Mouse (Mus musculus) E14TG2a.4 (cell line): ENCODE results near the gene Srgap2.
A peak's percentile ranks its signal among the peaks of the same experiment; 100 is the strongest.

Experiments used
- H3K27me3 ChIP-seq: 2 replicates; pipeline ENCODE4 v1.6.1; 2014; ENCODE audit warnings: low read length, control low read depth; ENCODE audit not compliant: insufficient read depth
- H3K36me3 ChIP-seq: 2 replicates; pipeline ENCODE4 v1.6.1; 2014; ENCODE audit warnings: low read length, control low read depth; ENCODE audit not compliant: insufficient read depth
- H3K4me1 ChIP-seq: replicated peaks from 2 replicates; pipeline ENCODE4 v1.6.1; 2014; ENCODE audit warnings: low read depth, low read length, control low read depth
- H3K4me3 ChIP-seq: replicated peaks from 2 replicates; pipeline ENCODE4 v1.5.1; 2014; ENCODE audit warnings: mild to moderate bottlenecking, low read length
- H3K9me3 ChIP-seq: 2 replicates; pipeline ENCODE4 v1.6.1; 2014; ENCODE audit warnings: low read length, control low read depth
- CTCF ChIP-seq: conservative IDR thresholded peaks from 2 replicates; pipeline ENCODE4 v1.5.1; 2014; ENCODE audit warnings: low read length
- NANOG ChIP-seq: IDR thresholded peaks from 2 replicates; pipeline ENCODE4 v1.6.1; 2014; ENCODE audit warnings: borderline replicate concordance, low read length, mixed read lengths
- POU5F1 ChIP-seq: IDR thresholded peaks from 2 replicates; pipeline ENCODE4 v1.6.1; 2014; ENCODE audit warnings: low read length, borderline replicate concordance

Gene Srgap2

GRCm38 (mm10) chr1:131553428-131553827 lies 26.3 kb upstream of the Srgap2 start:
- TF ChIP-seq NANOG (no peak), POU5F1 (no peak), CTCF (no peak)
- Histone ChIP-seq H3K36me3 (no peaks in the 10 kb centered on the region), H3K4me1 (peaks cover 36% of the 10 kb centered on the region), H3K27me3 (no peaks in the 10 kb centered on the region), H3K4me3 (no peak overlapping the region), H3K9me3 (peaks cover 5% of the 10 kb centered on the region)

GRCm38 (mm10) chr1:131551956-131552355 lies 24.8 kb upstream of the Srgap2 start:
- H3K9me3 ChIP-seq = no peaks in the 10 kb centered on the region
- no peaks in the 10 kb centered on the region for H3K36me3 ChIP-seq
- no peaks in the 10 kb centered on the region for H3K27me3 ChIP-seq
- TF ChIP-seq POU5F1 = no peak
- no peak for TF ChIP-seq CTCF
- TF ChIP-seq NANOG = no peak
- no peak overlapping the region for H3K4me3 ChIP-seq
- peaks cover 35% of the 10 kb centered on the region for H3K4me1 ChIP-seq

DNA sequence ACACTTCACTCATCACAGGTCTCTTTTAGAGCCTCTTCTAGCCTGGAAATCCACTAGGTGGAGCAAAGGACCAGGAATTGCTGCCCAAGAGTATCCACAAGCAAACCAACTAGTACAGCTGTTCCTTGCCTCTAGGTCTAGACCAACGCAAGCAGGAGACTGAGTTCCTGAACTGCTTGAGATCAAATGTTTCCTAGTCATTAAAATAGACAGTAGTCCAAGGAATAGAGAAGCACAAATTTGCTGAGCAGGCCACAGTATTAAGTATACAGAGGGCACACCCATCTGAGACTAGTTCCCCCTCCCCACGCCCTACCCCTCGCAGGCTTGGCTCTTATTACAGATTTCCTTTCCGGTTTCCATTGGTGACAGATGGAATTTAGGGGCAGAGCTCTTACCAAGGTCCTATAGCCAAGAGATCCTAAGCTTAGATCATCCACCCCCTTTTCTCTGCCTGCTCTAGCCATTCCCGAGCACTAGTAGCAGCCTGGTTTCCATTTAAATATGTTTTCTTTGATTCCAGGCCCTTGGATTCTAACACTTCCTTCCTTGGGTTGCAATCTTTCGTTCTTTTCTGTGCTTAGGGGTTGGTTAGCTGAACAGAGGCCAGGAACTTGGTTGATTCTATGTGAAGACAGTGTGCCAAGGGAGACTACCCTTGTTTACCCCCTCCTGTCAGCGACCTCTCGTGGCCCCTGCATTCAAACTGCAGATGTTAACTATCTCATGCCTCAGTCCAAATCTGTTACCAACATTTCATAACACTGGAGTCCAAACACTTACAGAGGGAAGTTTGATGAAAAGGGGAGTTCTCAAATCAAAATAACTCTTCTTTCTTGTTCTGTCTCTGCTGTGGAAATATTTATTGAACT lies 21.6 kb upstream of the Srgap2 start:
- H3K27me3 ChIP-seq = no peaks in the 10 kb centered on the region

DNA sequence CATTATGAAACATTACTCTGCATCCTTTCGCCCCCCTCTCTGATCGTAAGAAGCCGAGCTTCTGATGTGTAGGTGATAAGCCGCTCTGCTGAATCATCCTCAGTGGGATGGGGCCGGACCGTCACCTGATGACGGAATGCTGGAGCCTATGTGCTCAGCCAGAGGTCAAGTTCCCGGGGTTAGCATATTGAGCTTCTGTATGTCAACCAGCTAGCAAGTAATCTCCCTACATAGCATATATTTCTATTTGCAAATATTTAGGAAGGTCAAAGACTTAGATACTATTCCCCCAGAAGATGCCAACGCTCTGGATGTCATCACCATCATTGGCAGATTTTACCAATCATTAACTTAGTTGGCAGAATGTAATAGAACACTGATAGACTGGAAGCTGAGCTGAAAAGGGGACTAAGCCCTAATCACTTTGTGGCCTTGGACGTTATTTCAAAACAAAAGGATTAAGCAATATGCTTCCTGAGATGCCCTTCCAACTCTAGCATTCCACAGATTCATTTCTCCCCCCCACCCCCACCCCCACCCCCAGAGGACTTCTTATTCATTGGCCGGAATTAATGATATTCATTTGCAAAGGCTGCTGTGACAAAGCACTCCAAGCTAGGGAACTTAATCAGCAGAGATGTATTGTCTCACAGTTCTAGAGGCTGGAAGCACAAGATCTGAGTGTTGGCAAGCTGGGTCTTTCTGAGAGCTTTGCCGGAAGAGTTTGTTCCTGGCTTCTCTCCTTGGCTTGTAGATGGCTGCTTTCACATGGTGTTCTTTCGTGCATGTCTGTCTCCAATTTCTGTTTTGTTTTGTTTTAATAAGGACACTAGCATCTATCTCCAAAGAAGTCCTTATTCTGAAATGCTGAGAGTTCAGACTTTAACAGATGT lies 19.9 kb upstream of the Srgap2 start:
- H3K36me3 ChIP-seq = no peaks in the 10 kb centered on the region
- TF ChIP-seq CTCF (no peak), POU5F1 (no peak), NANOG (no peak)
- no peak overlapping the region for H3K4me3 ChIP-seq
- H3K4me1 ChIP-seq = peaks cover 23% of the 10 kb centered on the region
- no peaks in the 10 kb centered on the region for H3K9me3 ChIP-seq
- H3K27me3 ChIP-seq = no peaks in the 10 kb centered on the region

More for the DNA sequence above, 21.6 kb upstream of the Srgap2 start:
- Histone ChIP-seq H3K36me3 (no peaks in the 10 kb centered on the region), H3K4me1 (peaks cover 28% of the 10 kb centered on the region), H3K4me3 (no peak overlapping the region), H3K9me3 (no peaks in the 10 kb centered on the region)
- TF ChIP-seq CTCF (0 out of 2 replicates have a peak, but pooled peaks have one; percentile 7), POU5F1 (no peak), NANOG (no peak)

DNA sequence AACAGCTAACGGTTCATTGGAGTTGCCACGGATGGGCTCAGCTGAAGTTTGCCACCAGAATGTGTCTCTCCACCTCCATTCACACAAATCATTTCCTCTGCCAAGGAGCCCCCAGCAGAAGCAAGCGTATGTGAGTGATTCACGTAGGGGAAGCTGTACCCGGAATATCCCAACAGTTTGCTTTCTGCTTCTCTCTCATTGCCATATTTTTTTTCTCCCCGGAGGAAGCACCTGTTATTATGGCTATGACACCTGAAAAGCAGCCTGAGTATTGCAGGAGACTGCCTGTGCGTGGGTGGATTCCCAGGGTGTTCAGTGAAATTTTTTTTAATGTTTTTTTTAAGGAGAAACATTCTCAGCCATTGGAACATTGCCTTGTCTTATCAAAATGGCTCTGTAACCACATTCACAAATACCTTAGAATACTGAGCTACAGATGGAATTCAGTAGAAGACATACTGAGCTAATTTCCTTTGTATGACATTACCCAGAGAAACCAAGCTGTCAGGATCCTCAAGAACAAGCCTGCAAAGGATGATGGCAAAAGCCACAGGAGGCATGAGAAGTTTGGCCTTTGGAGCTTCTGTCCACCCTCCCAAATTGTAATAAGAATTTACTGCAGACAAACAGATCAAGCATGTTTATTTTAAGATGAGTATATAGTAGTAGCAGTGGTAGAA lies 16.9 kb upstream of the Srgap2 start:
- no peak for TF ChIP-seq CTCF
- TF ChIP-seq NANOG = no peak
- TF ChIP-seq POU5F1 = no peak
- H3K4me1 ChIP-seq = peaks cover 22% of the 10 kb centered on the region
- no peaks in the 10 kb centered on the region for H3K27me3 ChIP-seq
- H3K36me3 ChIP-seq = peaks cover 6% of the 10 kb centered on the region; the same call in 1 of the 2 replicates
- H3K4me3 ChIP-seq = no peak overlapping the region
- no peaks in the 10 kb centered on the region for H3K9me3 ChIP-seq

- Histone ChIP-seq H3K4me1 (peaks cover 4% of the 10 kb centered on the region), H3K4me3 (no peak overlapping the region), H3K9me3 (no peaks in the 10 kb centered on the region), H3K27me3 (no peaks in the 10 kb centered on the region), H3K36me3 (peaks cover 13% of the 10 kb centered on the region)
- TF ChIP-seq NANOG (no peak), CTCF (no peak), POU5F1 (no peak)
These were observed 14.8 kb upstream of the Srgap2 start for GRCm38 (mm10) chr1:131541903-131542302.

GRCm38 (mm10) chr1:131541431-131541830 lies 14.3 kb upstream of the Srgap2 start:
- Histone ChIP-seq H3K27me3 (no peaks in the 10 kb centered on the region), H3K4me1 (no peaks in the 10 kb centered on the region), H3K9me3 (no peaks in the 10 kb centered on the region), H3K4me3 (no peak overlapping the region), H3K36me3 (peaks cover 18% of the 10 kb centered on the region)
- TF ChIP-seq CTCF (no peak), POU5F1 (no peak), NANOG (no peak)

GRCm38 (mm10) chr1:131540795-131541194 lies 13.6 kb upstream of the Srgap2 start:
- H3K9me3 ChIP-seq = no peaks in the 10 kb centered on the region
- H3K4me3 ChIP-seq = no peak overlapping the region
- TF ChIP-seq NANOG (no peak), CTCF (no peak), POU5F1 (no peak)

More at GRCm38 (mm10) chr1:131540795-131541194, 13.6 kb upstream of the Srgap2 start:
- H3K27me3 ChIP-seq = no peaks in the 10 kb centered on the region
- H3K4me1 ChIP-seq = no peaks in the 10 kb centered on the region
- peaks cover 21% of the 10 kb centered on the region for H3K36me3 ChIP-seq
